Mouse (Mus musculus) cortical plate, adult 2 months (tissue): ENCODE results near the gene Snrpc.

Experiments used
- CTCF ChIP-seq: fragments of 200-500 bp; IDR thresholded peaks from 2 replicates; pipeline ENCODE4 v1.5.1; 2011; ENCODE audit warnings: mild to moderate bottlenecking, control low read depth, low read length; ENCODE audit not compliant: insufficient read depth; ENCODE audit errors: extremely low read depth
- POLR2A ChIP-seq: fragments of 200-500 bp; IDR thresholded peaks from 2 replicates; pipeline ENCODE4 v1.6.1; 2011; ENCODE audit warnings: mild to moderate bottlenecking, low read length, control low read depth; ENCODE audit not compliant: insufficient read depth; ENCODE audit errors: extremely low read depth

DNA sequence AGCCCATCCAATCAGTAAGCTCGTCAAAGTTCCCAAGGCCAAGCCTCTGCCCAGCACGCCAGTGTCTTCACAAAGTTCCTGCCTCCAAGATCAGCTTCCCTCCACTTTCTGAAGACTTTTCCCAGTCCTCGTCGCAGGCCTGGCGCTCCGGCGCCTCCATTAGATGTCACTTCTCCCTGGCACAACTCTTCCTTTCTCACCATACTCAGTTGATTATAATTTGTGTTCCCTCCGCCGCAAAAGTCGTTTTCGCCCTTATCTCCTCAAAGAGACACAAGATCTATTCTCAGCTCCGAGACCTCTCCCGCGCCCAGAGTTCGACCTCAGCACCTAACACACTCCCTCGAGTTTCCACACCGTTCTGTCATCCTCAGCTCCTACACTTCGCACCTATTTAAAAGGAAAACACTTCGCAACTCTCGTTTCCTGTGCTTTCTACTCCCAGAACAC lies 18.4 kb upstream of the Snrpc start:
- TF ChIP-seq POLR2A (no peak), CTCF (no peak)
